Mouse (Mus musculus) megakaryocyte-erythroid progenitor cell, adult 5-6 weeks (primary cell): ENCODE results near the gene Pcsk5. TPM values are rescaled to one million over a fixed set of nuclear protein-coding genes. Genes with fewer than 3 reads are reported as not detected.

Experiments
- ATAC-seq: replicated peaks from 2 replicates; pipeline ENCODE4 v1.8.0; 2016; ENCODE audit warnings: mild to moderate bottlenecking, inconsistent platforms; ENCODE audit not compliant: severe bottlenecking, poor library complexity, low FRiP score, low TSS enrichment
- total RNA-seq, 2 experiments: library from RNA; stranded (forward) in 1 of 2; stranded (reverse) in 1 of 2; fragments of 200-1000, 215-1000 nt in 1 of 2; fragments of >200 nt in 1 of 2; fragmentation: Nextera tagmentation in 1 of 2; gene quantifications; 2 replicates each; pipeline ENCODE4 v1.2.3; 2014 to 2017

The Pcsk5 gene
- total RNA-seq, 2 experiments from 2014 or later, result not detected

GRCm38 (mm10) chr19:17603322-17603721 lies 234.1 kb downstream of the Pcsk5 start:
- ATAC-seq, result no peak

DNA sequence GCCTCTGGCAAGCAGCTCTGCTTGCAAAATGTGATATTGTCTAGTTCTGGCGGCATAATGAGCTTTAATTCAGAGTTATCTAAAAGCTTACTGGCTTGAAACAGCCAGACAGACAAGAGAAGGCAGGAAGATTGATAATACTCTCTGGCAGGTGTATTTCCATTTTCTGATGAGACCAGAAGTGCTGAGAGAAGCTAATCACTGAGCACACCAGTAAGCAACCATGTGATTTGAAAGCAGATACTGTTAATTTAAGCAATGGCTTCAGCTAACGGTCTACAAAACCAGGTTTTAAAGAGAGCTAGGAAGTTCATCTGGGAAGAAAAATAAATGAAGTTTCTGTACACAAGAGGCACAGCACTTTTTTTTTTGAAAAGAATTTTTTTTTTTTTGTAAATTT lies 237.1 kb downstream of the Pcsk5 start:
- no peak for ATAC-seq

DNA sequence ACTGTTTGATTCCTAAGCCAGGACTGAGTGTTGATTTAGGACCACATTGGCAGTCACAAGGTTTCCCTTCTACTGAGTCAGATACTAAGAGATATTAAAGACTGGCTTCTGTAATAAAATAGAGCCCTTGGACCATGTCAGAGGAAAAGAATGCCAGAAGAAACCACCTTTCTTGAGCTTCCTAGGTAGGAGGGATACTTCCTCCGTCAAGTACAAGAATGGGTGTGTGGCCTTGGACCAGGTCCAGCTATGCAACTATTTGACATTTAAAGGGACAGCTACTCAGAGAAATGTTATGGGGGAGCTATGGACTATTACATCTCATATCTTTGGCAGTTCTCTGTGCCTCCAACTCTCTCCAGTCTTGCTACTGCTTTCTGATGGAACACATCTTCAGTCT lies 244.6 kb downstream of the Pcsk5 start:
- ATAC-seq, result no peak

DNA sequence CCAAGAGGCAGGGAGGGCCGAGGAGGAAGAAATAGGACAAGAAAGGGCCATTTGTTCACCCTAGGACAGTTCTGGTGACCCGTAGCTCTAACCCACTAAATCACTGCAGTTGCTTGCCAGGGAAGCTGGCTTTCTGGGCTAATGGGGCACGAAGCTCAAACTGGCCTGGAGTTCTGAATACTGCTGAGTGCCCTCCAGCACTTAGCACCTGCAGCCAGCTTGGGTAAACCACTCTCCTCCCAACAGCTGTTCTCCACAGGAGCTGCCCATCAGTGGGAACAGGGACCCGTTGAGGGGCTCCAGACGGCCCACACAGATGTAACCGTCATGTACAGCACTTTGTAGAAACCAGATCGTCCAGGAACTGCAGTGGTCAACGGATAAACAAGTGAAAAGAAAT lies 246.1 kb downstream of the Pcsk5 start:
- no peak for ATAC-seq

DNA sequence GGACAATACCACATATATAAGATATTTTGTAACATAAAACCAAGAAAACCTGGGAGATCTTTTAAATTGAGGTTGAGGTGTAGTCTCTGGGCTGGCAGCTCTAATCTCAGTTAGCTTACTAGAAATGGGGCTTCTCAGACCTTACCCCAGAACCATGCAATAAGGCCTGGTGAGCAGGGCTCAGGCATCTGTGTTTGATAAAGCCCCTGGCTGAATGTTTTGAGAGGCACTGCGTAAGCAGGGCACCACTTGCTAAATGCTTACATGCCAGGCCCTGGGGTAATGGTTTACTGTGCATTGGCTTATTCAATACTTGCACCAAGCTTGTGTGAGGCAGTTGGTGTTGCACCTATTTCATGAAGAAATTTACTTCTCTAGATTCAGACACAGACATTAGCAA lies 247.1 kb downstream of the Pcsk5 start:
- no peak for ATAC-seq

DNA sequence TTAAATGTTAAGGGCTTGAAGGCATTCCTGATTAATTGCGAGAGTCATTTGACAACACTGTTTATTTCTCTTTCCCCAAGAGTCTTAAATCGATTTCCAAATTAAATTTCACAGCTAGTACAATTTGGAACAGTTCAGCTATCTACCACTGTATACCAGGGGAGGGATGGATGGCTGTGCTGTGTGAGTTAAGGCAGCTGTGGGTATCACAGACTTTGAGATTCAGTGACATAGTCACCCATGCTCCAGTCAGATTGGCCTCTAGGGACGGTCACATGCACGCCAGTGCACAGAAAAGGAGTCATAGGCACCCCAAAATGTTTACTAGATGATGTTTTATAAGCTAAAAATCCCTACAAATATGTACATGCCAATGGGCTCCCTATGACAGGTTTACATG lies 260.0 kb downstream of the Pcsk5 start:
- no peak for ATAC-seq

GRCm38 (mm10) chr19:17574564-17574963 lies 262.9 kb downstream of the Pcsk5 start:
- ATAC-seq, result no peak

DNA sequence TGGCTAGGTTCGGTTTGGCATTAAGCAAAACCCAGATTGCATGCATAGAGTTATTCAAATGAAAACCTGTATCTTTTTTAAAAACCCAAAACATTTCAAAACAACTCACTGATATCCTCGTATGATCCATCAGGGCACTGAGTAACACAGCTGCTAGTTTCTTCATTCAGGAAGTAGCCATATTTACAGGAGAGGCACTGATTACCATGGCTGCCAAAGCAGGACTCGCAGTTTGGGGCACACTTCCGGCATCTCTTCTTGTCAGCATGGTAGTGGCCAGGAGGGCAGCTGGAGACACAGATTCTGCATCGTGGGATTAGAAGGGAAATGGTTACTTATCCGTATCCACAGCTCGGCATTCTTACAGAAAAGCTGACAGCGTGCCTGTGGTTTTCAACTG lies 265.1 kb downstream of the Pcsk5 start:
- no peak for ATAC-seq

DNA sequence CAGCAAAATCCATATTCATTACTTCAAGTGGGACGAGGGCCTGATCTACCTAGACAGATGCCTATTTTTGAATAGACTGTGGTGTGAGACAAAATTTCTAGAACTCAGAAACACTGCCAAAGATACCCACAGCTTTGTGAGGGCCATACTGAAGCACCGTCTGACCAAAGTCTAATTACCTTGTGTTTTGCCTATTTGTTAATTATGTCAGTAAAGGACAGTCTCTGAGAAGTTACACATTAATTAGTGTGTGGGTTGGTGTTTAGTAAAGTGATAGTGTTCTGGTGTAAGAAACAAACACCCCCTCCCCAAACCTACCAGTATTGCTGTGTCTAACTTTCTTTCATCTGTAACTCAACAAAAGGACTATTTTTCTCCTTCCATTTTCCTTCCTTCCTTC lies 266.5 kb downstream of the Pcsk5 start:
- ATAC-seq, result no peak

DNA sequence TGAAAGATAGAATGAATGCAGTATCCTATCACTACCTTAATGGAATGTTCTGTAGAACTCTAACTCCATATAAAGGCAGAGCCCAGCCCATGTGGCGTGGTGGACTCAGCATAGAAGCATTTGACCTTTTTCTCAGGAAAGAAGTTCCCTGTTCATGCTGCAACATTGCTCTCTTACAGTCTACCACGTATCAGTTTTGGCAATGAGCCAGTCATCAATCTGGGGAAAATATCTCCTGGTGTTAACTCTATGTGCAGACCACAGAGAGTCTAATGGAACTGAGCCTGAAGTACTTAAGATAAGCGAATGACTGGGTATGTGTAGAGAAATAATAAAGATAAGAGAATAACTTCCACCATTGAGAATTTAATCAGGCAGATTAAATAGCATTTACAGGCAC lies 270.2 kb downstream of the Pcsk5 start:
- ATAC-seq, result no peak

DNA sequence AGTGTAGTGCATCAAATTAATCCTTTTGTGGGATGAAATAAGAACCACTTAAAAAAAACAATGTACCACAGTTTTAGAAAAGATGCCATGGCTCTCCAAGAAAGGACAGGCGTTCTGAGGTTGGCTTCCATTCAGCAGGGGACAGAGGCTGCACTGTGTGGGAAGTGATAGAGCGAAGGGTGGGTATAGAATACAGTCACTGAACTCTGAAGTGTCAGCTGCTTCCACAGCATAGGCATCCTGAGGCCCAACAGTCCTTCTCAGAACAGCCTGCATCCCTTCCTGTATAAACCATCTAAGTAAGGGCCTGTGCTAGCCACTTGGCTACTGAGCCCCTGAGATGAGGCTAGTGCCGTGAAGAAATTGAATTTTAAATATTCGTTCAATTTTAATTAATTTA lies 271.3 kb downstream of the Pcsk5 start:
- ATAC-seq, result no peak

DNA sequence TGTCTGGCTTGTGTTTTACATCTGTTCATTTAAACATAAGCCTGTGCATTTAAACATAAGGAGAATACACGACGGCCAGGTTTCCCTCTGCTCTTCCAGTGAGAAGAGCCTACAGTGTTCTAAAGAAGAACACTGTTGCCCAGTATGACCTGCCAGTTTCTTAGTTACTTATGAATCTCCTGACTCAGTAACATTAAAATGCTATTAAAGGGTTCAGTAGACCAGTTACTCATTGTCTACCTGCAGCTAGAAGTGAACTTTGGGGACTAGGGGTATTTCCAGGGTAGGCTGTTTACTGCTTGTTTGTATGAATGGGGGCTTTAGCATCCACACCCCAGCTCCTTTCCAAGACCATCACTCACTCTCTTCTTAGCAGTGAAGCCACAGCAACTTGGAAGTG lies 278.7 kb downstream of the Pcsk5 start:
- ATAC-seq, result no peak

GRCm38 (mm10) chr19:17555159-17555558 lies 282.3 kb downstream of the Pcsk5 start:
- ATAC-seq, result no peak

DNA sequence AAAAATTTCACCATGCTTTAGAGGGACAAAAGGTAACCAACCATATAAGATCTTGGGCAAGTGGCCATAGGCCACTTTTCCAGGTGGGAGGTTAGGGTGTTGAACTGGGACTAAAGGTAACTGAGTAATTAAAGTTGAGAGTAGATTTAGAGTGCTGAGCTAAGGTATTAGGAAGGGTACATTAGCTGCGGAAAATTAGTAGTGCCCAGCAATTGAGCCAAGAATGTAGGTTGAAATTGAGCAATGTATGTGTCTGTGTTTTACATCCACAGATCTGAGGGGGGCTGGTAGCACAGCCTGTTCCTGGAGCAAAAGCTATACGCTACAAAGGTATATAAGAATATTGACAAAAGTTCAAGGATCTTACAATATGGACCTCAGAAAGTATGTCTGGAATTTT lies 282.9 kb downstream of the Pcsk5 start:
- no peak for ATAC-seq

GRCm38 (mm10) chr19:17553396-17554100 lies 283.9 kb downstream of the Pcsk5 start:
- no peak for ATAC-seq

- ATAC-seq, result no peak
These were observed 308.5 kb downstream of the Pcsk5 start for GRCm38 (mm10) chr19:17528746-17529532.

GRCm38 (mm10) chr19:17525558-17525957 lies 311.9 kb downstream of the Pcsk5 start:
- ATAC-seq, result no peak

GRCm38 (mm10) chr19:17514456-17514855 lies 323.0 kb downstream of the Pcsk5 start:
- ATAC-seq, result no peak

DNA sequence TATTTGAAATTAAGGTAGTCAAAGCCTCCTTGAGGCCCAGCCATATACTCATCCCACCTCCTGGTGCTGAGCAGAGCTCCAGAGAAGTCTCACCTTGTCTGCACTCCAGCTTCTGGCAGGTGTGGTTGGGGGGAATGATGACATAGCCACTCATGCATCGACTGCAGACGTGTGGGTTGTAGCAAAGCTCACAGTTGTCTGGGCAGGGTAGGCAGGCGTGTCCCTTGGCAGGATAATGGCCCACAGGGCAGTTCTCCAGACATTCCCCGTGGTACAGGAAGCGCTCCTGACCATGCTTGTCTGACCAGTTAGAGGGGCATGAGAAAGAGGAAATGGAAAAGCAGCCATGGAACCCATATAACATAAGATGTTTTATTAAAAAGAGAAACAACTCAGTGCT lies 326.1 kb downstream of the Pcsk5 start:
- no peak for ATAC-seq

DNA sequence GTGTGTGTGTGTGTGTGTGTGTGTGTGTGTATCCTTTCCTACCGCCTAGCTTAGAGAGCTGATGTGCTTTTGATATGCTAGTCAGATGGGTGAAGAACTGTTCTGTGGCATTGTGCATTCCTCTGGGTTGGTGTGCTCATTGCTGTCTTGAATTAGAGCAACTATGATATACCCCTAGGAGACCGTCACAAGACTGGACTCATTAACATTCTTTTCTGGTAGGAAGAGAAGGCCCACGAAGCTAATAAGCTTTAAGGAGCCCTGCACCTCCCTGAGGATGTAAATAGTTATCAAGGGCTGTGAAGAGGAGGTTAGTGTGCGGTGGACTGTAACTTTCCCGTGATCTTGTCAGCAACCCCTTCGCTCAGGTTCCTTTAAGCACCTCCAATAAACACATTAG lies 333.2 kb downstream of the Pcsk5 start:
- ATAC-seq, result no peak

- ATAC-seq, result no peak
These were observed 338.7 kb downstream of the Pcsk5 start for GRCm38 (mm10) chr19:17498586-17499235.
